In genomic region chr16:95623056-95623455, GRCm38 (mm10) we compare ENCODE assay signal across 25 mouse cellular contexts.
"Had no signal": no experiment of that assay in that cellular context is flagged by ENCODE, and none has a peak within 500 bp of the region (broad histone marks: within the 10 kb centered on the region; RNA-seq: fewer than 3 reads in every experiment).

No protein-coding gene starts in this region.

- H3K9me3 ChIP-seq: heart, embryonic 10.5 days; heart, embryonic 12.5 days; heart, embryonic 15.5 days; hindbrain, embryonic 13.5 days; hindbrain, embryonic 15.5 days; limb, embryonic 13.5 days; limb, embryonic 15.5 days; liver, embryonic 12.5 days had no signal

- H3K27ac ChIP-seq: heart, adult 2 months; heart, embryonic 10.5 days; heart, embryonic 15.5 days; hindbrain, embryonic 13.5 days; hindbrain, embryonic 15.5 days; hindbrain, postnatal 0 days; layer of hippocampus, adult 2 months; left cerebral cortex, adult 2 months; limb, embryonic 13.5 days; limb, embryonic 15.5 days; liver, embryonic 12.5 days; liver, embryonic 14.5 days had no signal

- DNase-seq: gastrocnemius, postnatal 14 days; gastrocnemius, postnatal 36 days; heart, adult 11 months; heart, adult 2 months; heart, postnatal 14 days; heart, postnatal 36 days; kidney, adult 11 months; kidney, adult 2 months; kidney, postnatal 10 days; kidney, postnatal 25 days; kidney, postnatal 4 days; lung, adult 18-20 months had no signal

- H3K4me1 ChIP-seq: heart, embryonic 12.5 days; hindbrain, embryonic 13.5 days; hindbrain, embryonic 15.5 days; liver, embryonic 12.5 days had no signal

- H3K9ac ChIP-seq: heart, embryonic 12.5 days; heart, embryonic 15.5 days; hindbrain, embryonic 13.5 days; hindbrain, embryonic 15.5 days; limb, embryonic 13.5 days; limb, embryonic 15.5 days; liver, embryonic 12.5 days; liver, embryonic 14.5 days had no signal

- H3K36me3 ChIP-seq: heart, embryonic 10.5 days; heart, embryonic 12.5 days; heart, embryonic 15.5 days; hindbrain, embryonic 13.5 days; hindbrain, embryonic 15.5 days; limb, embryonic 13.5 days; limb, embryonic 15.5 days; liver, embryonic 12.5 days had no signal

- H3K4me3 ChIP-seq: heart, adult 2 months; heart, embryonic 10.5 days; heart, embryonic 12.5 days; heart, embryonic 15.5 days; hindbrain, embryonic 13.5 days; hindbrain, embryonic 15.5 days; layer of hippocampus, adult 2 months; left cerebral cortex, adult 2 months; limb, embryonic 13.5 days; limb, embryonic 15.5 days; liver, embryonic 12.5 days had no signal

- H3K27me3 ChIP-seq: heart, embryonic 12.5 days; hindbrain, embryonic 13.5 days; hindbrain, embryonic 15.5 days; limb, embryonic 13.5 days; limb, embryonic 15.5 days; liver, embryonic 12.5 days had no signal

- H3K4me2 ChIP-seq: heart, embryonic 12.5 days; heart, embryonic 15.5 days; hindbrain, embryonic 13.5 days; hindbrain, embryonic 15.5 days; limb, embryonic 13.5 days; limb, embryonic 15.5 days; liver, embryonic 12.5 days had no signal

- ATAC-seq: hindbrain, postnatal 0 days; intestine, embryonic 16.5 days; liver, embryonic 12.5 days had no signal
